Mouse (Mus musculus) kidney, adult 11 months (tissue): ENCODE results near the gene Brd1.
"Not testable (repeated sequence)": the region's sequence is repeated elsewhere in the genome, so short reads cannot be mapped to it uniquely, and the experiment has no call there.

Experiments used
- DNase-seq: peaks from one replicate; pipeline ENCODE4 v3.0.0; 2022

The Brd1 gene

GRCm38 (mm10) chr15:88733834-88734571 is at the start of gene Brd1:
Gene Brd1 (minus strand): TSS chr15:88734233.
- peak; percentile 75 for DNase-seq

- not testable (repeated sequence) for DNase-seq
Measured at GRCm38 (mm10) chr15:88774630-88775029, 40.6 kb upstream of the Brd1 start.

- no peak for DNase-seq
Measured at GRCm38 (mm10) chr15:88768537-88768936, 34.5 kb upstream of the Brd1 start.

GRCm38 (mm10) chr15:88766139-88766538 is 32.1 kb upstream of the Brd1 start:
- DNase-seq: not testable (repeated sequence)

GRCm38 (mm10) chr15:88761551-88761950 is 27.5 kb upstream of the Brd1 start:
- DNase-seq: no peak

- peak; percentile 43 for DNase-seq
Measured at GRCm38 (mm10) chr15:88758061-88758460, 24.0 kb upstream of the Brd1 start.

- no peak for DNase-seq
Measured at GRCm38 (mm10) chr15:88755761-88756160, 21.7 kb upstream of the Brd1 start.

GRCm38 (mm10) chr15:88754896-88755295 is 20.9 kb upstream of the Brd1 start:
- DNase-seq: no peak

GRCm38 (mm10) chr15:88752403-88752733 is 18.3 kb upstream of the Brd1 start:
- DNase-seq: no peak

- DNase-seq: no peak
Measured at GRCm38 (mm10) chr15:88751564-88752402, 17.8 kb upstream of the Brd1 start, which contains the start of gene Zbed4. Gene Zbed4 (plus strand): TSS chr15:88751660.

- DNase-seq: peak; percentile 99
Measured at GRCm38 (mm10) chr15:88750677-88751563, 16.9 kb upstream of the Brd1 start.

GRCm38 (mm10) chr15:88750032-88750431 is 16.0 kb upstream of the Brd1 start:
- no peak for DNase-seq

- not testable (repeated sequence) for DNase-seq
Measured at GRCm38 (mm10) chr15:88749617-88750016, 15.6 kb upstream of the Brd1 start.

- no peak for DNase-seq
Measured at GRCm38 (mm10) chr15:88745926-88746325, 11.9 kb upstream of the Brd1 start.

- DNase-seq: peak; percentile 73
Measured at GRCm38 (mm10) chr15:88745347-88745746, 11.3 kb upstream of the Brd1 start.

GRCm38 (mm10) chr15:88743371-88743770 is 9.3 kb upstream of the Brd1 start:
- not testable (repeated sequence) for DNase-seq

GRCm38 (mm10) chr15:88741366-88741765 is 7.3 kb upstream of the Brd1 start:
- no peak for DNase-seq

- no peak for DNase-seq
Measured at GRCm38 (mm10) chr15:88738466-88738865, 4.4 kb upstream of the Brd1 start.

GRCm38 (mm10) chr15:88736166-88736565 is 2.1 kb upstream of the Brd1 start:
- DNase-seq: no peak

- DNase-seq: peak; percentile 66
Measured at GRCm38 (mm10) chr15:88733041-88733751, 837 bp downstream of the Brd1 start.

- DNase-seq: no peak
Measured at GRCm38 (mm10) chr15:88732405-88733020, 1.5 kb downstream of the Brd1 start.

GRCm38 (mm10) chr15:88730717-88731116 is 3.3 kb downstream of the Brd1 start:
- DNase-seq: no peak
